Mouse (Mus musculus): ENCODE results near the gene Hoxc9.

Hoxc9 gene

DNA sequence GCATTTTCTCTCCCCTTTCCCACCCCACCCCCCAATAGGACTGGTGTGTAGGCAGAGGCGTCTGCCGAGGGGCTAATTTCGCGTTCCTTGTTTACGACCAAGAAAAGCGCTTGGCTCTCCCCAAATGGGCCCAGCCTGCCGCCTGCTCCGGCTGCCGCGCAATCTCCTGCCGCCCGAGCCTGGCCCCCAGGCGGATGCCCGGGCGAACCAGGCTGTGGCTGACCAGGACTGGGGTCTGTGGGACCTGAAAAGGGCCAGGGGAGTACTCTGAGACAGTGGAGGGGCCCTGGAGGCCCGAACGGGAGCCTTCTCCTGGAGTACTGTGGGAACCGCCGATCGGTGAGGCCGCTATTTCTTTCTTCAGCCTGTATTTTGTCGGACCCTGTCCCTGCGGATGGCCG, 24.3 kb downstream of the Hoxc9 start:
- peak; percentile 52 to 69 for DNase-seq

DNA sequence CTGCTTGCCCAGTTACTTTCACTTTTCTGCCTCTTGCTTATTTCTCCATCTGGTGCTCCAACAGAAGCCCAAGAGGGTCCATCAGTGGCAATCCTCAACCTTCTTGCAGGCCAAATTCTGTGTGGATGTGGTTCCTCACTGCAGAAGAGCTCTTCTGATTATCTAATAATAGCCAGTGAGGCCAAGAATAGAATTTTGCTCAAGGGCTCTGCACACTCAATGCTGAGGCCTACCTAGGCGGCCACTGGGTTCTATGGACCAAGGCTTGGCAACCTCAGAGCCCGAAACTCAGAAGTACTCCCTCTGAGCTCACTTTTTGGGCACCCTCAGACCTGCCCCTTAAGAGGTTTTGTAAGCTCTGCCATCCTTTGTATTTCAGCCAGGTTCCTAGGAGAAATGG, 25.1 kb downstream of the Hoxc9 start:
- peak in 1 of 2 experiments; percentile 10 for DNase-seq

DNA sequence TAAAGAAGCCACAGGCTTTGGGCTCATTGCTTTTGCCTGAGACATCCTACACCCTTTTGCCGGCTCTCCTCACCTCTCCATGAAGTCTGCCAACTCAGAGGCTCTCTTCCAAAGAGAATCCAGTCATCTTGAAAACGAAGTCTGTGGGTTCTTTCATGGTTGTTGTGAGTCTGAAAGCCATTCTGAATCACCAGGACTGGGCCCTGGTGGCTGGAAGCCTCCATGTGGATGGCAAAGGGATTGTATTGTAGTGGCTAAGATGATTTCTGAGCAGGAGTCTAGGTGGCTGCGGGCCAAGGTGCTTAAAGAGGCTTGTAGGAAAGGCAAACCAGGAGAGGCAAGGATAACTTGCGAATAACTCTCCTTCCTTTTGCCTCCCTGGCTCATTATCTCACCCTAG, 25.9 kb downstream of the Hoxc9 start:
- DNase-seq = peak; percentile 68 to 79

DNA sequence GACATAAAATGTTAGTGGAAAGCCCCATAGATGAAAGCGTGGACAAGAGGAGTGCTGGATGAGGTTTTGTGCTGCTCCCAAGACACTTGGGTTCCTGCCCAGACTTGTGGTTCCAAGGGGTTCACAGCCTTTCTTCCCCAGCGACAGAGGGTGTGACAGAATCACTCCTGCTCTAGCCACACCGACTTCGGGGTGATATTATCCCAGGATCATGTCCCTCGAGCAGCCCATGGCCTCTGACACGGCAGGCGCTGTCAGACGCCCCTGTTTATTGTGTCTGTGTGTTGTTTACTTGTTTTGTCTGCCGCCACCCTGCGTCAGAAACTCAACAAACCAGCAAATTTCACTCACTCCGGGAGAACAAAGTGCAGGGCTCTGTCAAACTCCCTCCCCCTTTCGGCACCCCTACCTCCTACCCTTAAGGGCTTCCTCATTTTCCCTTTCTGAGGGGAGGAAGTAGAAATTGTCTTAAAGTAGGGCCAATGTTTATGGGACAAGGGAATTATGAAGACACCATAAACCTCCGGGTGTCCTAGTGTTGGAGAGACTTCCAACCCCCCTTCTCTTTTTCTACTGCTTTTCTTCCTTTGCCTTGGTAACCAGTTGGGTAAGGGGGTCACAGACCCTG, 26.7 kb downstream of the Hoxc9 start:
- DNase-seq = peak; percentile 66 to 73

DNA sequence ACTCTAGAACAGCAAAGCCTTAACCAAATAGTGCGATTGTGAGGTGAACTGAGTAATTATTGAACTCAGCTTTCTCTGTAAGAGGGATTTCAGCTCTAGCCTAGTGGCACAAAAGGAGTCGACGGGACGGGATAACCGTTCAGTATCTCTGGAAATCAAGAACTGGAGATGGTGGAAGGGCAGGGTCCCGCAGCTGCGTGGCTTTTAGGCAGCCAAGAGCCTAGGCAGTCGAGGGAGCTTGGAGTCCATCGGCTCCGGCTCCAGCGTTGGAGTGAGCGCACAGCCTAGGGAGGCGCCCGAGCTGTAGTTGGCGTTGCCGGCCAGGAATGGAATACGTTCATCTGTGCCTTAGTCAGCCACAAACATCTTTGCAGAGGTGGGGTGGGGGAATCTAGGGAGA, 29.1 kb downstream of the Hoxc9 start:
- DNase-seq = peak; percentile 71 to 80

DNA sequence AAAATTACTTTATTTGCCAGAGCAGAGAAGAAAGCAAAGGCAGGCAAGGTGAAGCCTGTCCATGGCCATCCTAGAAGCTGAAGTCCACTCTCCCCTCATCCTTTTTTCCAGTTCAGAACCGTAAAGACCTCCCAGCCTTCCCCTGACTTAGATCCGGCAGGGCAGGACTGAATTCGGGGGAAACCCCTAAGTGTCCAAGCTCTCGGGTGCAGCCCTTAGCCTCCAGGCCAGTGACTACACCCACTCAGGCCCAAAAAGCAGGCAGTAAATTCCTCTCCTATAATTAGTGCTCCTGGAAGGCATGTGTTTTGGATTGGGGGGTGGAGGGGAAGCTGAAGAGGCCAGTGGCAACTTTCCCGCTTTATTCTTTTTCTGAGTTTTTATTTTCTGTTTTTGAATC, 29.6 kb downstream of the Hoxc9 start:
- DNase-seq = peak; percentile 38 to 64

DNA sequence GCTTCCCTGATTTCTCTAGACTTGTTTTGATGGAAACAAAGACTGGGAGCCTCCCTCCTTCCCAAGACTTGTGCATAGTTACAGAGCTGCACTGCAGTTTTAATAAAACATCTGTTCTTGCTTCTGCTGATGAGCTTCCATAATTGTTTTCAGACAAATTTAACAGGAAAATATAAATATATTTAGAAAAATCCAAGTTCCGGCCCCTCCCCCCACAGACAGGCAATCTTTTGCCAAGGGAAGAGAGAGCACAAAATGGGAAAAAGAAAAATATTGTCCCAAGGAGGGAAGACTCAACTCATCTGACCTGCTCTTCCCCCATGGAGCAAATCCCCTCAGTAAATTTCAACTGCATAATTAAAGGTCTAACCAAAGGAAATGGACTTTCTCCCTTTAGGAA, 30.1 kb downstream of the Hoxc9 start:
- DNase-seq = peak; percentile 65 to 67

DNA sequence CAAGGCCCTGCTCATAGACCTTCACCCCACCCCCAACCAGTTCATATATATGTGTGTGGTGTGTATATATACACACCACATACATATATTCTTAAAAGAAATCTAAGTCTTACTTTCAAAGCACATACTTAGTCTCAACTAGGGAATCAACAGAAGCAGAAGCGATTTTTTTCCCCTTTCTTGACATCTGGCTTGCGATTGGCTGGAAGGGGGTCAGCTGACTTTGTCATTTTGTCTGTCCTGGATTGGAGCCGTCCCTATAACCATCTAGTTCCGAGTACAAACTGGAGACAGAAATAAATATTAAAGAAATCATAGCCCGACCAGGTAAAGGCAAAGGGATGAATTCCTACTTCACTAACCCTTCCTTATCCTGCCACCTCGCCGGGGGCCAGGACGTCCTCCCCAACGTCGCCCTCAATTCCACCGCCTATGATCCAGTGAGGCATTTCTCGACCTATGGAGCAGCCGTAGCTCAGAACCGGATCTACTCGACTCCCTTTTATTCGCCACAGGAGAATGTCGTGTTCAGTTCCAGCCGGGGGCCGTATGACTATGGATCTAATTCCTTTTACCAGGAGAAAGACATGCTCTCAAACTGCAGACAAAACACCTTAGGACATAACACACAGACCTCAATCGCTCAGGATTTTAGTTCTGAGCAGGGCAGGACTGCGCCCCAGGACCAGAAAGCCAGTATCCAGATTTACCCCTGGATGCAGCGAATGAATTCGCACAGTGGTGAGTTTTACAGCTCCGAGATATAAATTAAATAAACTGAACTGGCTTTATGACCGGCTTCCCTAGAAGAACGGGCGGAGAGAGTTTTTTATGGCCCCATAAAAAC, 33.2 kb downstream of the Hoxc9 start:
- DNase-seq = peak; percentile 62 to 75

DNA sequence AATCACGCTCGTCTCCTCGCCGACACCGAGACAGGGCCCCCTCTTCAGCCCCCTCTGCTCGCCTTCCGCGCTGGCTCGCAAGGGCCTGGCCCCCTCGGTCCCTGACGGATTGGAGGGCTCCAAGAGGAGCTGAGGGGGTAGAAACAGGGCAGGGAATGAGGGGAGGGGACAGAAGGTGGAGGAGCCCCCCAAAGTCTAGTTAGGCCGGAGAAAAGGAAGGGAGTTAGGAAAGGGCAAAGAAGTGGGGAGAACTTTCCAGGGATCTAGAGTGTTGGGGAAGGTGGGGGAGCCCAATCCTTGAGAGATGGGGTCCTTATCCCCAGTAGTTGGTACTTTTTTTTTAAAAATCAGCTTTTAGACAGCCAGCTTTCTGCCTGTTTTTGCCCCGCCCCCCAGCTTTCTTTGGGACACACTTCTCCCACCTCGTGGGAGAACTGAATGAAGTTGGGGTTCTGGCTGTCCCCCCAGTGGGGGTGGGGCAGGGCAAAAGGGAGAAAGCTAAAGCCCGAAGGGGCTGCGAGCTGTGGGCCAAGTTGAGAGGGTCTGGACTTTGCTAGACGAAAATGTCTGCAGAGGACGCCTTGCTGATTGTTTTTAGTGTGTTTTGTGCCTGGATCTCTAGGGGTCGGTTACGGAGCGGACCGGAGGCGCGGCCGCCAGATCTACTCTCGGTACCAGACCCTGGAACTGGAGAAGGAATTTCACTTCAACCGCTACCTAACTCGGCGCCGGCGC, 34.0 kb downstream of the Hoxc9 start:
- DNase-seq = peak; percentile 55 to 69

DNA sequence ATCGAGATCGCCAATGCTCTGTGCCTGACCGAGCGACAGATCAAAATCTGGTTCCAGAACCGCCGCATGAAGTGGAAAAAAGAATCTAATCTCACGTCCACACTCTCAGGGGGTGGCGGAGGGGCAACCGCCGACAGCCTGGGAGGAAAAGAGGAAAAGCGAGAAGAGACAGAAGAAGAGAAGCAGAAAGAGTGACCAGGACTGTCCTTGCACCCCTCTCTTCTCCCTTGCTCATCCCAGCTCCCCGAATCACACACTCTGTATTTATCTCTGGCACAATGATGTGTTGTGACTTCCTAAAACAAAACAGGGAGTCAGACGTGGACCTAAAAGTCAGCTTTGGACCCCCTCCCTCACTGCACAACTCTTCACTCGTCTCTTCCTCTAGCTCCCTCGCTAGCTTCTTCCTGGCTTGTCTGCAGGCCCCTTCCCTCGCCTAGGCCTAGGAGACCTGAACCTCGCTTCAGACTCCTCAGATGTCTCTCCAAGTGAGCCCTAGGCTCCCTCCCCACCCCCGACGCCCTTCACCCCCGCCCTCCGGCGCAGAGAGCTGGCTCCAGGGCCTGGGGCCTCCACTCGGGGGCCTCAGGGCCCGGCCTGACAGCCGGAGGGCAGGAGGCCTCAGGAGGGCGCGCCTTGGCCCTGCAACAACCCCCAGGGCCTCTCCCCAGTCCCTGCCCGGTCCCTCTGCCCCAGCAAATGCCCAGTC, 34.8 kb downstream of the Hoxc9 start:
- peak; percentile 32 to 49 for DNase-seq

DNA sequence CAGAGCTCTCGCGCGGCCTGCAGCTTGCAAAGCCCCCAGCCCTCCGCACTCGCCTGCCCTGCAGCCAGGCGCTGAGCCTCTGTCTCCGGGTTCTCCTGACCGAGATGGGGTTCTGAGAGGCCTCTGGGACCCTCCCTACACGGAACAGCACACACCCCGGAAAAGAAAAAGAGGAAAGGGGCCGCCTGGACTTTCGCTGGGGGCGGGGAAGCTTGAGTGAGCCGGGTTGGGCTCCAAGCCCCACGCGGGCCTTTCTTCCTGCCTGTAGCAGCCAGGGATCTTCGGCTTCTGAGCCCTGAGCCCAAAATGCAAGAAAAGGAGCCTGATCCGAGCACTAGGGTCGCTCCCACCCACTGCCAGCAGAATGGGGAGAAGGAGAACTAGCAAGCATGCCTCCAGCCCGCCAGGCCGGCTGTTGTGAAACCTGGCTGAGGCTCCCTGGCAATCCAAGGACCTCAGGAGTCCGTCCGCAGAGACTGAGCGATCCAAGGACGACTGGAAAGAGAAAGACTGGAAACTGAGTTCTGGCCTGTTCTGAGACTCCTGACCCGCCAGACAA, 35.8 kb downstream of the Hoxc9 start:
- peak; percentile 68 to 74 for DNase-seq

DNA sequence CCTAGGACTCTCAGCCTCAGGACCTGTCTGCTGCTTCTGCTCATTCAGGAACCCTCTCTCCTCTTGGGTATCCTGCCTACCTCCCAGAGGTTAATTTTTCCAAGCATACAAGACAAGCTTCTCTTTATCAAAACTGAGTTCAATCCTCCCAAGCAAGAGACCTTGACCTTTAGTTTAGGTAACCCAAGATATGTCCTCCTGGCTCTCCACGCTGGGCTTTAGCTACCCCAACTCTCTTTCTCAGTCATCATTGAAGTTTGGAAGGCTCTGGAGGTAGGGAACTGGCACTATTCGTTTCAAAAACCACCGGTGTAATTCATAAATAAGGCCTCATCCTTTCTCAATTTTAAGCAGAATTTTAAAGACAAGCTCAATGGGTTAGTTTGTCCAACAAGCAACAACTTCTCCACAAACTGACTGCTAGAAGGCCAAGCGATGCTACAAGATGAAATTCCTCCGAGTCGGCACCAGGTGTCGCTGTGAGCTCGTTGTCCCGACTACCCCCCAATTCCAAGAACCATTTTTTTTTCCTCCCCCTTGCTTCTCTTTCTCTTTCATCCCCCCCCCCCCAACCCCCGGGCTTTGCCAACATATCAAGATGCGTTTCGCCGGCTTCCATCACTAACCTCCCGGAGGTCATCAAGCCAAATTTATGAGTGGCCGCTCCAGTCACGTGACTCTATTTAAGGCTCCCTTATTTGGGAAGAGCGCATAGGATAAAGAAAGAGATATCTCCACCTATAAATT, 37.2 kb downstream of the Hoxc9 start:
- DNase-seq = peak; percentile 74 to 80

DNA sequence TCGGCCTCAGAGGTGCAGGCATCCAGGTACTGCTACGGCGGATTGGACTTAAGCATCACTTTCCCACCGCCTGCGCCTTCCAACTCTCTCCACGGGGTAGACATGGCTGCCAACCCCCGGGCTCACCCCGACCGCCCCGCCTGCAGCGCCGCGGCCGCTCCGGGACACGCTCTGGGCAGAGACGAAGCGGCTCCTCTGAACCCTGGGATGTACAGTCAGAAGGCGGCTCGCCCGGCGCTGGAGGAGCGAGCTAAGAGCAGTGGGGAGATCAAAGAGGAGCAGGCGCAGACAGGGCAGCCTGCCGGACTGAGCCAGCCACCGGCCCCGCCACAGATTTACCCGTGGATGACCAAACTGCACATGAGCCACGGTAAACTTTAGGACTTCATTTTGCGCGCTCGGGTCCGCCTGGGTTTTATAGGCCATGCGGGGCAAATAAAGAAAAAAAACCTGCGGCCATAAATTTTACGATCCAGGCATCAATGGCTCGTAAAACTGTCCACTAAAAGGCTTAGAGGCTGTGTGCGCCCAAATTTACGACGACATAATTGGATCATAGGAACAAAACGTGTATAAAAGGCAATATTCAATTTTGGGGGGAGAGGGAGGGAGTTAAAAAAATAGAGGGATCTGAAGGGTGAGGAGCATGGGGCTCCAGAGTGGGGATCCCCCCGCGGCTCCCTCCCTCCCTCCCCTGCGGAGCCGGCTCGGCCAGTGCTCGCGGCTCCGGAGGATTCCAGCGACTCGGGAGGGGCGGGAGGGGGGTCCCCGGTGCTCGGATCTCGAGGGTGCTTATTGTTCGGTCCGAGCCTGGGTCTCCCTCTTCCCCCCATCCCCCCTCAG, 38.1 kb downstream of the Hoxc9 start:
- peak; percentile 77 to 86 for DNase-seq

DNA sequence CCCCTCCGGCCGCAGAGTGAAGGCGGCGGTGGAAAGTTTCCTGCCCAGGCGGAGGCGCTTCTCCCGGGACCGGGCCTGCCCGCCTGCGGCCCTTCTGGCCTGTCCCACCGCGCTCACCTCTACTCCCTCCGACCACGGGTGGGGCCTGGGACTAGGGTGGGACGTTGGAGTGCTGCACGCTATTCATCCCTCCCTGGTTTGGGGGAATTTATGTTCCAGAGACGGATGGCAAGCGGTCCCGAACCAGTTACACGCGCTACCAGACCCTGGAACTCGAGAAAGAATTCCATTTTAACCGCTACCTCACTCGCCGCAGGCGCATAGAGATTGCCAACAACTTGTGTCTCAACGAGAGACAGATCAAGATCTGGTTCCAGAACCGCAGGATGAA, 38.8 kb downstream of the Hoxc9 start:
- DNase-seq = peak; percentile 55 to 73

DNA sequence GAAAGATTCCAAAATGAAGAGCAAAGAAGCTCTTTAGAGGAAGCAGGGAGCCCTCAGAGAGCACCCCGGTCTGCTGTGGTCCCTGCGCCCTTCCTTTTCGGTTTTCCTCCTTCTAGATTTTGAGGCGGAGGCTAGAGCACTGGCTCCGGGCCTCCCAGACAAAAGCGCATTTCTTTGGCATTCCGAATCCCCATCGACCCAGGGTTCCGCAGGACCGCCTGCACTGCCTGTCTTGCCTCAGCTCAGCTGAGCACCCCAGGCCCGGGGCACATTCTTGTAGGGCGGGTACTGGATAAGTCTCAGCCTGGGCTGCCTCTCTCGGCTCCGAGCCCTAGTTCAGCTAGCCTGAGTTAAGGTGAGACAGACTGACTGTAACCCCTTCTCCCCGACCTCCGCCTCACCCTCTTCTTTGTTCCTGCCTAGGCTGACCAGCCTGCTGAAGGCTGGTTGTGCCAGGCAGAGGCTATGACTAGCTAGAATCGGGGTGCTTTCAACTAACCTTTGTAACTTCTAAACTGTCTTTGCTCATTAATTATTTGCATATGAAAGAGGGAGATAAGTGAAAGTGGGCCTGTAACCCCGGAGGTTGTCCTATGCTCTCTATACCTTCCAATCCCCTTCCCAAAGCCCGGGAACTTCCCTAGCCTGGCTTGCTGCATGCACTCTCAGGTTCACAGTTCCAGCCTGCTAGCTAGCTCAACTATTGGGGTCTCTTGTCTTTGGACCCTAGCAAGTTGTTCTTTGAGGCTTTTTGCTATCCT, 39.3 kb downstream of the Hoxc9 start:
- DNase-seq = peak; percentile 52 to 68

DNA sequence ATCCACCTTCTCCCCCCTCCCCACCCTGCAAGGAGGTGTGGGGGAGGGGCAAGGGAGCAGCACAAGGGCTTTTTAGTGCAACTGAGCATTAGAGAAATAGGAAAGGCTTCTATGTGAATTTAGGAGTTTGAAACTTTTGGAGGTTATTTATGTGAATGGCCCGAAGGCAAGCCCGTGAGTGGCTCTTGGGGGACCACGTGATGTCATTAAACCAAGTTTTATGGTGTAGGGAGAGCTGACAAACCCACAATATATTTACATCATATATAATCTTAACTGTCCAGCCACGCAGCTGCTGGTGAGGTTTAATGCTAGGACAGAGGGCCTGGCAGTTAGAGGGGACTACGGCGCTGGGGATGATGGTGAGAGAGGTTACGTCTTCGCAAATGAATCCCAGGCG, 42.4 kb downstream of the Hoxc9 start, which contains the start of gene Hoxc4:
Gene Hoxc4 (plus strand): TSS at position 299 of the 400 bp plus-strand sequence.
- DNase-seq = peak; percentile 36 to 54

DNA sequence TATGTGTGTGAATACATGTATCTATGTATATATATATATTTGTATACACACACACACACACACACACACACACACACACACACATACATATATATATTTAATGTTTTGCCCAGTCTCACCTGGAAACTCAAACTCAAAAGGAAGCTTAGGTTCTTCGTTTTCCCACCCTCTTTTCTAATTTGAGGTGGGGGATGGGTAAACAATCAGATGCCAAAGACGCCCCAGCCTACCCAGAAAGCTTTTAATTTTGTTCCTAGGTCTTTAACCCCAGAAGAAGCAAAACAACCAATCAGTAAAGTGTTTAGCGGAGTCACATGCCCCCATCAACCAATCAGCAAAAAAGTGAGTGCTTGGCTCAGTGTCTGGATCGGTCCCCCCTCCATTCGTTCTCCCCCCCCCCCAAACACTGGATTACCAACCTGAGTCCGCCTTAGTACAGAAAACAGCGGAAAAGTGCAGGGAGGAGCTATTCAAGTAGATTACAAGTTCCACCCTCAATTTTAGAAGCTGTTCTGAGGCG, 44.7 kb downstream of the Hoxc9 start:
- DNase-seq = no peak

DNA sequence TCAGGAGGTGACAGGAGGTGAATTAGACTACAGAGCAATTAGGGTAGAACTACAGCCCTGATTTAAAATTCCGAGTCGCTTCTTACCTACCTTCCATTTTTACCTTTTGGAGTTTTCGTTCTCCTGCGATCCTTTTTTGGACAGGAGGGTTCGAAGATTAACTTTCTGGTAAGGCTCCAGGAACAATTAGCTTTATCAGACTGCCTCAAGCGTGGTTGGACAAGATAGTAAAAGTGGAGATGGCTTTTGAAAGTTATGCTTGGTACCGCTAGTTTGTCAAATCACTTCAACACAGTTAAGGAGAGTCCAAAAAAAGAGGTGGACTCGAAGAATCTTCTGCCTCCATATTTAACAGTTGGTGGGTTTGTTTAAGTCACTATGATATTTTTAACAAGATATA, 45.3 kb downstream of the Hoxc9 start:
- no peak for DNase-seq

DNA sequence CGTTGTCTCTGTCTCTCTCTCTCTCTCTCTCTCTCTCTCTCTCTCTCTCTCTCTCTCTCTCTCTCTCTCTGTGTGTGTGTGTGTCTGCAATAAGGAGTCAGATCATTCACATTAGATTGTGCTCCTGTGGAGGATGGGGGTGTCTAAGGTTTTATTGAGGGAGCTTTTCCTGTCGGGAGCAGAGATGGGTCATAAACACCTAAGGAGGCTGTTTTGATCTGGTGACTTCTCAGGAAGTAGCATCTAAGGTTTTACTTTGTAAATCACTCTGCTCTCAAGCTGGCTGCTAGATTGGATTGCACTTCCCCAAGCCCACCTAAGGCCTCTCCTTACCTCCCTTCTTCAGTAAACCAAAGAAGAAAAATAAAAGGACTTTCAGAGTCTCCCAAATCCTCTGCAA, 47.9 kb downstream of the Hoxc9 start:
- DNase-seq = no peak
